Mouse (Mus musculus) stomach, postnatal 0 days (tissue): ENCODE results near the gene Dtx1. TPM values are rescaled to one million over a fixed set of nuclear protein-coding genes. Genes with fewer than 3 reads are reported as not detected.

Experiments used
- ATAC-seq: fragments of 200-750 bp; cut with Nextera tagmentation; 2 replicates; pipeline ENCODE4 v1.8.0; 2017; ENCODE audit not compliant: low FRiP score, low TSS enrichment
- DNase-seq: peaks from one replicate; pipeline ENCODE4 v3.0.0-alpha.2; 2016; ENCODE audit warnings: low spot score
- H3K27ac ChIP-seq: fragments of 300-500 bp; sonication (generic); replicated peaks from 2 replicates; pipeline ENCODE4 v1.5.1; 2014; ENCODE audit warnings: mild to moderate bottlenecking, control low read depth
- H3K27me3 ChIP-seq: fragments of 300-500 bp; sonication (generic); 2 replicates; pipeline ENCODE4 v1.6.1; 2014; ENCODE audit warnings: low read length; ENCODE audit not compliant: control insufficient read depth, insufficient read depth
- H3K36me3 ChIP-seq: fragments of 300-500 bp; sonication (generic); 2 replicates; pipeline ENCODE4 v1.6.1; 2014; ENCODE audit warnings: low read length, mixed read lengths; ENCODE audit not compliant: control insufficient read depth, insufficient read depth
- H3K4me1 ChIP-seq: fragments of 300-500 bp; sonication (generic); replicated peaks from 2 replicates; pipeline ENCODE4 v1.6.1; 2014; ENCODE audit warnings: antibody characterized with exemption; ENCODE audit not compliant: control insufficient read depth, insufficient read depth
- H3K4me2 ChIP-seq: fragments of 300-500 bp; sonication (generic); replicated peaks from 2 replicates; pipeline ENCODE4 v1.6.1; 2014; ENCODE audit warnings: low read depth, mild to moderate bottlenecking, control low read depth, moderate library complexity
- H3K4me3 ChIP-seq: fragments of 300-500 bp; sonication (generic); 2 replicates; pipeline ENCODE4 v1.5.1; 2014; ENCODE audit warnings: low read depth, low read length, control low read depth
- H3K9ac ChIP-seq: fragments of 300-500 bp; sonication (generic); 2 replicates; pipeline ENCODE4 v1.6.1; 2014; ENCODE audit warnings: mild to moderate bottlenecking, low read length, control low read depth, mixed read lengths
- H3K9me3 ChIP-seq: fragments of 300-500 bp; sonication (generic); 2 replicates; pipeline ENCODE4 v1.6.1; 2016; ENCODE audit warnings: low read length; ENCODE audit not compliant: control insufficient read depth
- CTCF ChIP-seq: IDR thresholded peaks from 2 replicates; pipeline ENCODE4 v1.5.1; 2016; ENCODE audit warnings: antibody characterized with exemption, low read depth, mild to moderate bottlenecking, moderate library complexity
- EP300 ChIP-seq: optimal IDR thresholded peaks from 2 replicates; pipeline ENCODE3; 2016; ENCODE audit warnings: antibody characterized with exemption
- WGBS: fragments of 180-500 bp; shearing (Covaris S2); extraction: QIAGEN DNeasy Blood & Tissue Kit; methylation state at CpG from one replicate; pipeline ENCODE4 v1.1.7; 2014; 5-methylcytosine and 5-hydroxymethylcytosine counted together
- polyA plus RNA-seq: library from polyadenylated mRNA; unstranded; fragments of >200 nt; fragmentation: Nextera tagmentation; extraction: Ambion mirVana; gene quantifications from 2 replicates; pipeline ENCODE4 v1.2.1, GENCODE M21; 2015

The Dtx1 gene
- polyA plus RNA-seq, 1 experiment from 2014 or later, result 2.0 TPM

- 53% methylated on average over 2 of the region's 2 CpGs for WGBS
- no peak for ATAC-seq
- H3K9ac ChIP-seq, result no peak overlapping the region
Observed at GRCm38 (mm10) chr5:120702969-120703368, 8.8 kb downstream of the Dtx1 start.

GRCm38 (mm10) chr5:120702421-120702820 is 9.3 kb downstream of the Dtx1 start:
- WGBS, result 68% methylated on average over 4 of the region's 4 CpGs
- Histone ChIP-seq H3K9me3 (no peaks in the 10 kb centered on the region), H3K27me3 (no peaks in the 10 kb centered on the region), H3K4me3 (no peak overlapping the region), H3K4me1 (no peaks in the 10 kb centered on the region), H3K27ac (no peak overlapping the region), H3K4me2 (no peak overlapping the region), H3K36me3 (no peaks in the 10 kb centered on the region), H3K9ac (no peak overlapping the region)
- TF ChIP-seq EP300, result no peak
- TF ChIP-seq CTCF, result no peak
- DNase-seq, result no peak
- no peak for ATAC-seq

More at GRCm38 (mm10) chr5:120702969-120703368, 8.8 kb downstream of the Dtx1 start:
- TF ChIP-seq EP300 (no peak), CTCF (no peak)
- H3K36me3 ChIP-seq, result no peaks in the 10 kb centered on the region
- H3K9me3 ChIP-seq, result no peaks in the 10 kb centered on the region
- no peaks in the 10 kb centered on the region for H3K27me3 ChIP-seq
- no peak for DNase-seq
- H3K4me3 ChIP-seq, result no peak overlapping the region
- H3K4me2 ChIP-seq, result no peak overlapping the region
- no peaks in the 10 kb centered on the region for H3K4me1 ChIP-seq
- no peak overlapping the region for H3K27ac ChIP-seq

GRCm38 (mm10) chr5:120700996-120701790 is 10.5 kb downstream of the Dtx1 start:
- ATAC-seq, result no peak

GRCm38 (mm10) chr5:120698801-120699391 is 12.8 kb downstream of the Dtx1 start:
- H3K9me3 ChIP-seq, result no peaks in the 10 kb centered on the region
- no peaks in the 10 kb centered on the region for H3K27me3 ChIP-seq
- no peaks in the 10 kb centered on the region for H3K4me1 ChIP-seq
- ATAC-seq, result no peak
- H3K36me3 ChIP-seq, result no peaks in the 10 kb centered on the region
- no peak overlapping the region for H3K27ac ChIP-seq
- no peak overlapping the region for H3K4me3 ChIP-seq
- WGBS, result 47% methylated on average over 16 of the region's 16 CpGs
- no peak for TF ChIP-seq EP300
- no peak for TF ChIP-seq CTCF
- no peak overlapping the region for H3K9ac ChIP-seq
- no peak for DNase-seq
- H3K4me2 ChIP-seq, result no peak overlapping the region

More at GRCm38 (mm10) chr5:120700996-120701790, 10.5 kb downstream of the Dtx1 start:
- Histone ChIP-seq H3K9me3 (no peaks in the 10 kb centered on the region), H3K27me3 (no peaks in the 10 kb centered on the region), H3K36me3 (no peaks in the 10 kb centered on the region), H3K9ac (no peak overlapping the region), H3K27ac (no peak overlapping the region), H3K4me1 (no peaks in the 10 kb centered on the region), H3K4me2 (no peak overlapping the region), H3K4me3 (no peak overlapping the region)
- TF ChIP-seq CTCF, result no peak
- no peak for TF ChIP-seq EP300
- no peak for DNase-seq
- WGBS, result 66% methylated on average over 11 of the region's 11 CpGs

GRCm38 (mm10) chr5:120698181-120698580 is 13.5 kb downstream of the Dtx1 start:
- H3K9me3 ChIP-seq, result no peaks in the 10 kb centered on the region
- no peaks in the 10 kb centered on the region for H3K36me3 ChIP-seq
- no peak overlapping the region for H3K4me2 ChIP-seq
- no peak overlapping the region for H3K27ac ChIP-seq
- H3K4me3 ChIP-seq, result no peak overlapping the region
- H3K4me1 ChIP-seq, result no peaks in the 10 kb centered on the region
- 64% methylated on average over 3 of the region's 3 CpGs for WGBS
- no peak overlapping the region for H3K9ac ChIP-seq
- no peaks in the 10 kb centered on the region for H3K27me3 ChIP-seq
- ATAC-seq, result no peak
- no peak for TF ChIP-seq CTCF
- no peak for TF ChIP-seq EP300
- DNase-seq, result no peak

GRCm38 (mm10) chr5:120696865-120697264 is 14.9 kb downstream of the Dtx1 start:
- Histone ChIP-seq H3K4me2 (no peak overlapping the region), H3K36me3 (no peaks in the 10 kb centered on the region), H3K27me3 (no peaks in the 10 kb centered on the region), H3K27ac (no peak overlapping the region), H3K9me3 (no peaks in the 10 kb centered on the region), H3K4me1 (no peaks in the 10 kb centered on the region), H3K9ac (no peak overlapping the region), H3K4me3 (no peak overlapping the region)
- TF ChIP-seq EP300 (no peak), CTCF (no peak)
- WGBS, result 60% methylated on average over 4 of the region's 4 CpGs
- ATAC-seq, result no peak
- DNase-seq, result no peak
